Mouse (Mus musculus) neural tube, embryonic 13.5 days (tissue): ENCODE measurements around the gene Tanc2. TPM values are rescaled to one million over a fixed set of nuclear protein-coding genes. Genes with fewer than 3 reads are reported as not detected.

Source experiments
- ATAC-seq: fragments of 200-750 bp; cut with Nextera tagmentation; 2 replicates; pipeline ENCODE4 v1.8.0; 2017; ENCODE audit warnings: low read depth, mild to moderate bottlenecking, moderate TSS enrichment, moderate library complexity
- H3K27ac ChIP-seq: fragments of 300-500 bp; sonication (generic); replicated peaks from 2 replicates; pipeline ENCODE4 v1.5.1; 2015; ENCODE audit warnings: moderate library complexity, mild to moderate bottlenecking, inconsistent platforms
- H3K27me3 ChIP-seq: fragments of 300-500 bp; sonication (generic); 2 replicates; pipeline ENCODE4 v1.6.1; 2015; ENCODE audit warnings: mild to moderate bottlenecking, inconsistent platforms
- H3K36me3 ChIP-seq: fragments of 300-500 bp; sonication (generic); 2 replicates; pipeline ENCODE4 v1.6.1; 2015; ENCODE audit warnings: mild to moderate bottlenecking, inconsistent platforms
- H3K4me1 ChIP-seq: fragments of 300-500 bp; sonication (generic); replicated peaks from 2 replicates; pipeline ENCODE4 v1.6.1; 2015; ENCODE audit warnings: inconsistent platforms
- H3K4me2 ChIP-seq: fragments of 300-500 bp; sonication (generic); 2 replicates; pipeline ENCODE4 v1.6.1; 2015; ENCODE audit warnings: inconsistent platforms, mild to moderate bottlenecking, moderate library complexity
- H3K4me3 ChIP-seq: fragments of 300-500 bp; sonication (generic); 2 replicates; pipeline ENCODE4 v1.5.1; 2015; ENCODE audit warnings: mild to moderate bottlenecking, inconsistent platforms
- H3K9ac ChIP-seq: fragments of 300-500 bp; sonication (generic); 2 replicates; pipeline ENCODE4 v1.6.1; 2015; ENCODE audit warnings: moderate library complexity, mild to moderate bottlenecking, inconsistent platforms
- H3K9me3 ChIP-seq: fragments of 300-500 bp; sonication (generic); 2 replicates; pipeline ENCODE4 v1.6.1; 2016; ENCODE audit warnings: inconsistent platforms
- WGBS: fragments of 180-500 bp; shearing (Covaris S2); methylation state at CpG from one replicate; pipeline ENCODE4 v1.1.7; 2015; 5-methylcytosine and 5-hydroxymethylcytosine counted together
- microRNA-seq: library from miRNA; unstranded; fragments of <30 nt; microRNA quantifications from one replicate; pipeline ENCODE4, GENCODE M21; 2016
- polyA plus RNA-seq: library from polyadenylated mRNA; unstranded; fragments of >200 nt; fragmentation: Nextera tagmentation; extraction: Ambion mirVana; gene quantifications from 2 replicates; pipeline ENCODE4 v1.2.1, GENCODE M21; 2015

Gene Tanc2
- polyA plus RNA-seq, 1 experiment from 2014 or later: 34.9 TPM

DNA sequence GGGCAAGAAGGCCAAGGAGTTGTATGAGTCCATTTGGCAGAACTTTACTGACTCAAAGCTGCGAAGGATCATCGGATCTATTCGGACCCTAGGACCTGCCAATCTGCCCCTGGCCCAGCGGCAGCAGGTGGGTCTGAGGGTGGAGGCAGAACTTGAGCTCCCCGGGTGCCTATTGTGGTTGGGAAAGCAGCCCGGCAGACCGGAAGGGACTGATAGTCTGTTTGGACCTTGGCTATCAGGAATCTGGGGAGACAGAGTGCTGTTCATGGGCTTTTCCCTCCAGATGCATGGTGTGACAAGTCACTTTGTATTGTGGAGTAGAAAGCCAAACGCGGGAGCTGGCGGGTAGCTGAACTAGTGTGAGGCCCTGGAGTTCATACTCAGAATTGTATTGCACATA, 379.2 kb downstream of the Tanc2 start:
- Histone ChIP-seq H3K36me3 (no peaks in the 10 kb centered on the region), H3K4me3 (no peak overlapping the region), H3K27me3 (peaks cover 56% of the 10 kb centered on the region), H3K27ac (no peak overlapping the region), H3K4me2 (peak overlapping the region; percentile 97; the same call in 1 of the 2 replicates), H3K9me3 (no peaks in the 10 kb centered on the region), H3K9ac (no peak overlapping the region), H3K4me1 (peaks cover 17% of the 10 kb centered on the region)
- WGBS: 52% methylated on average over 10 of the region's 10 CpGs
- ATAC-seq: no peak

DNA sequence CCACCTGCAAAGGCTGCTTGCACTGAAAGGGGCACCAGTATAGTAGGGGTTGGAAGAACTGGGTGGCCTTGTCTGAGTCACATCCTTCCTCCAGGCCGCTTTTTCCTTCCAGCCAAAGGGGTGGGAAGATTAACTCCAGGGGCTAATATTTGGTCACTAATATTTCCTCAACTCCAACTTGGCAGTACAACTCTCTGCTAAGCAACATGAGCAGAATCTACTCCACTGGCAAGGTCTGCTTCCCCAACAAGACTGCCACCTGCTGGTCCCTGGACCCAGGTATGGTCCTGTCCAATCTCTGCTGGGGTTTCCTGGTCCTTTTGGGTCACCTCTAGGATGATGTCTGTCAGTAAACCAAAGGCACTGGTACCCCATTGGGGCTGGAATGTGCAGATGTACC, 379.7 kb downstream of the Tanc2 start:
- H3K9me3 ChIP-seq: no peaks in the 10 kb centered on the region
- no peak overlapping the region for H3K4me2 ChIP-seq
- peaks cover 56% of the 10 kb centered on the region for H3K27me3 ChIP-seq
- no peaks in the 10 kb centered on the region for H3K36me3 ChIP-seq
- H3K9ac ChIP-seq: no peak overlapping the region
- peaks cover 17% of the 10 kb centered on the region for H3K4me1 ChIP-seq
- H3K27ac ChIP-seq: no peak overlapping the region
- WGBS: 59% methylated on average over 1 of the region's 1 CpGs
- H3K4me3 ChIP-seq: no peak overlapping the region
- no peak for ATAC-seq

DNA sequence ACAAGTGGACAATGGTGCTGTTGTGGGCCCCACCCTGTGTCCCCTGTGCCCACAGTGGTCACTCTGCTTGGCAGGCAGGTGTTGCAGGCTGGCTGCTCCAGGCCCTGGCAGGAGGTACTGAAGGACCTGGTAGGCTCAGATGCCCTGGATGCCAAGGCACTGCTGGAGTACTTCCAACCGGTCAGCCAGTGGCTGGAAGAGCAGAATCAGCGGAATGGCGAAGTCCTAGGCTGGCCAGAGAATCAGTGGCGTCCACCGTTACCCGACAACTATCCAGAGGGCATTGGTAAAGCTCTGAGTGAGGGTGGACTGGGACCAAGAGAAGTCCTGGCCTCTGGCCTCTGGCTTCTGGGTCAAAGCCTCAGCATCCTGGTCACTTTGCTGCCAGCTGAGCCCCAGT, 384.8 kb downstream of the Tanc2 start:
- H3K27me3 ChIP-seq: peaks cover 18% of the 10 kb centered on the region
- H3K27ac ChIP-seq: no peak overlapping the region
- H3K4me1 ChIP-seq: no peaks in the 10 kb centered on the region
- no peak for ATAC-seq
- H3K4me3 ChIP-seq: no peak overlapping the region
- H3K9ac ChIP-seq: no peak overlapping the region
- H3K9me3 ChIP-seq: no peaks in the 10 kb centered on the region
- no peaks in the 10 kb centered on the region for H3K36me3 ChIP-seq
- no peak overlapping the region for H3K4me2 ChIP-seq
- WGBS: 92% methylated on average over 6 of the region's 6 CpGs

DNA sequence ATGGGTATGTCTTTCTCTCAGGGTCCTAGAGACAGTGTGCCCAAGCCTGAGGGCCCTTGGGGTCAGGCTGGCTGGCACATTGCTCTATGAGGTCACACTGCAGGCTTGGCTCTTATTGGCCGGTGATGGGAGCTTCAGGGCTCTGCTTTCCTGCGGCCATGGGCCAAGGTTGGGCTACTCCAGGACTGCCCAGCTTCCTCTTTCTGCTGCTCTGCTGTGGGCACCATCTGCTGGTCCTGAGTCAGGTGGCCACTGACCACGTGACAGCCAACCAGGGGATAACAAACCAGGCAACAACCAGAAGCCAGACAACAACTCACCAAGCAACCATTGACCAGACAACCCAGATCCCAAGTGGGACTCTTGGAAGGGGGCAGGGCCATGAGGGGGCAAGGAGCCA, 385.3 kb downstream of the Tanc2 start:
- Histone ChIP-seq H3K4me3 (no peak overlapping the region), H3K36me3 (no peaks in the 10 kb centered on the region), H3K9ac (no peak overlapping the region), H3K4me1 (no peaks in the 10 kb centered on the region), H3K27me3 (peaks cover 14% of the 10 kb centered on the region), H3K27ac (no peak overlapping the region), H3K9me3 (no peaks in the 10 kb centered on the region), H3K4me2 (no peak overlapping the region)
- ATAC-seq: no peak
- WGBS: 71% methylated on average over 3 of the region's 3 CpGs

DNA sequence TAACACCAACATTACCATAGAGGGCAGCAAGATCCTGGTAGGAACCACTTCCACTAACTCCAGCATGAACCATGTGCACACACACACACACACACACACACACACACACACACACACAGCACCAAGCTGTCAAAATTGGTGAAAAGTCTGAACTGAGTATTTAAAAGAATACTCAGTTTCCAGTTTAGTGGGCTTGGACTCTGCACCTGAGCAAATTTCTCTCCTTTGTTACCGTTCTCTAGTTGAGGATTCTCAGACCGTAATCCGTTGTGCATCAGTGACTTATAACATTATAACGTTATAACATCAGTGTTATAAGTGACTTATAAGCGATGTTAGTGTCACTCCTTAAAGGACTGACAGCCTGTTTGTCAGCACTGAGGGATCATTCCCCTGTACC, 385.9 kb downstream of the Tanc2 start:
- Histone ChIP-seq H3K9me3 (no peaks in the 10 kb centered on the region), H3K27me3 (peaks cover 11% of the 10 kb centered on the region; the same call in 1 of the 2 replicates), H3K9ac (no peak overlapping the region), H3K36me3 (no peaks in the 10 kb centered on the region), H3K27ac (no peak overlapping the region), H3K4me1 (no peaks in the 10 kb centered on the region), H3K4me3 (no peak overlapping the region), H3K4me2 (no peak overlapping the region)
- ATAC-seq: no peak
- WGBS: 90% methylated on average over 5 of the region's 5 CpGs

DNA sequence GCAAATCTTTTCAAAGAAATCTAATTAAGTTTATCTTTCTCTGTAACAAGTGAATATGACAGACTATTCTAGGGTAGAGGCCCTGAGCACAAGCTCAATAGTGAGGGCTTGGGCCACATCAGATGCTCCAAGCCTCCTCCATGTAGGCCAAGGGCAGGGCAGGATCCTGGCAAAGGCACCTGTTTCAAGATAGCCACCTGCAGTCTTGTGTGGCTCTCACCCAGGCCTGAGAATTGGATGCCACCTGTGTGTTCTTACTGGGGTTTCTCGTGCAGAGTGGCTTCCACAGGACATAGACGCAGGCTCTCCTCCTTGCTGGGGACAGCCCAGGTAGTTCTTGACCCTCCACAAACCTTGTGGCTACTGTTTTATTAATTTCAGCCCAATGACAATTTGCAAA, 388.4 kb downstream of the Tanc2 start:
- 0 out of 2 replicates have a peak, but pooled peaks cover 4% of the 10 kb centered on the region for H3K27me3 ChIP-seq
- H3K9ac ChIP-seq: no peak overlapping the region
- no peak overlapping the region for H3K4me2 ChIP-seq
- WGBS: 89% methylated on average over 2 of the region's 2 CpGs
- no peaks in the 10 kb centered on the region for H3K9me3 ChIP-seq
- H3K4me3 ChIP-seq: no peak overlapping the region
- H3K27ac ChIP-seq: no peak overlapping the region
- H3K4me1 ChIP-seq: no peaks in the 10 kb centered on the region
- ATAC-seq: no peak
- H3K36me3 ChIP-seq: no peaks in the 10 kb centered on the region

DNA sequence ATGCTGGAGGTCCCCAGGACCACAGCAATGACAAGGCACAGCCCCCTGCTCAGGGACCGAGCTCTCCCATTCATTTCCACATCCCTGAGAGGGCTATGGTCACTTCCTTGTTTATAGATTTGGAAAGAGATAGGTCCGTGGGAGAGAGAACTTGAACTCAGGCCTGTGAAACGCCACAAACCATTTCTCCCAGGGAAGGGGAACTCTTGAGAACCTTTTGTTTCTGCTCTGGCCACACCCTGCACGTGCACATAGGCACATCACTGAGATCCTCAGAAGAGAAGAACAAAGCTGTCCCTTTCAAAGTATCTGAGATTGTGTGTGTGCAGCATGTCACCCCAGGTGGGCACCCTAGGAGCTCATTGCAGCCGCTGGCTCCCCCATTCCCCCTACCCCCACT, 388.8 kb downstream of the Tanc2 start:
- Histone ChIP-seq H3K4me1 (no peaks in the 10 kb centered on the region), H3K9me3 (no peaks in the 10 kb centered on the region), H3K9ac (no peak overlapping the region), H3K27me3 (0 out of 2 replicates have a peak, but pooled peaks cover 4% of the 10 kb centered on the region), H3K27ac (no peak overlapping the region), H3K4me3 (no peak overlapping the region), H3K36me3 (no peaks in the 10 kb centered on the region), H3K4me2 (no peak overlapping the region)
- no peak for ATAC-seq
- 67% methylated on average over 5 of the region's 5 CpGs for WGBS

Small RNA genes within 50 kb of the gene (microRNA-seq; reads per million reads assigned to microRNA genes)
- not detected for gene Gm23990

Other genes starting within 250 kb of the Tanc2 start
- not detected in 2 replicates for gene March10, start 133.3 kb upstream of the Tanc2 start, polyA plus RNA-seq